Mouse (Mus musculus): Measurements from ENCODE around the gene Cabp2. TPM values are rescaled to one million over a fixed set of nuclear protein-coding genes. Genes with fewer than 3 reads are reported as not detected.

Gene Cabp2
- total and polyA plus RNA-seq, 3 experiments: not detected

GRCm38 (mm10) chr19:4083316-4083715, 1.9 kb downstream of the Cabp2 start:
- TF ChIP-seq CTCF (IDR thresholded peaks at IDR 0.05) (no peak), EP300 (IDR thresholded peaks at IDR 0.05; ENCODE audit: insufficient read depth, low read depth, low read length) (no peak)
- H3K79me2 ChIP-seq (replicated peaks; ENCODE audit: control insufficient read depth, insufficient read depth, low read length): no peaks in the 10 kb centered on the region
- no peak overlapping the region for H3K9ac ChIP-seq (ENCODE audit: low read depth, low read length)
- H3K4me3 ChIP-seq: no peak overlapping the region
- WGBS: 76% methylated on average over 7 of the region's 7 CpGs
- no peaks in the 10 kb centered on the region for H3K27me3 ChIP-seq (ENCODE audit: control insufficient read depth, insufficient read depth, low read length)
- no peaks in the 10 kb centered on the region for H3K4me1 ChIP-seq (ENCODE audit: control insufficient read depth, insufficient read depth, low read length)
- no peaks in the 10 kb centered on the region for H3K36me3 ChIP-seq (ENCODE audit: control insufficient read depth, insufficient read depth, low read length)
- no peak for DNase-seq
- intact Hi-C loops (cut with DNase I): no loop called here
- H3K27ac ChIP-seq: no peak overlapping the region

- Histone ChIP-seq H3K9ac (ENCODE audit: low read depth, low read length) (no peak overlapping the region), H3K79me2 (replicated peaks; ENCODE audit: control insufficient read depth, insufficient read depth, low read length) (no peaks in the 10 kb centered on the region), H3K4me3 (no peak overlapping the region), H3K27me3 (ENCODE audit: control insufficient read depth, insufficient read depth, low read length) (no peaks in the 10 kb centered on the region), H3K4me1 (ENCODE audit: control insufficient read depth, insufficient read depth, low read length) (no peaks in the 10 kb centered on the region), H3K27ac (no peak overlapping the region), H3K36me3 (ENCODE audit: control insufficient read depth, insufficient read depth, low read length) (no peaks in the 10 kb centered on the region)
- intact Hi-C loops (cut with DNase I): no loop called here
- TF ChIP-seq POLR2A (IDR thresholded peaks at IDR 0.05; ENCODE audit: insufficient read depth, low read depth, low read length): no peak
- TF ChIP-seq CTCF (IDR thresholded peaks at IDR 0.05): no peak
- TF ChIP-seq EP300 (IDR thresholded peaks at IDR 0.05; ENCODE audit: insufficient read depth, low read depth, low read length): no peak
- DNase-seq: no peak
- whole genome bisulfite sequencing: 60% methylated on average over 8 of the region's 8 CpGs
Measured at GRCm38 (mm10) chr19:4083826-4084225, 2.4 kb downstream of the Cabp2 start.

DNA sequence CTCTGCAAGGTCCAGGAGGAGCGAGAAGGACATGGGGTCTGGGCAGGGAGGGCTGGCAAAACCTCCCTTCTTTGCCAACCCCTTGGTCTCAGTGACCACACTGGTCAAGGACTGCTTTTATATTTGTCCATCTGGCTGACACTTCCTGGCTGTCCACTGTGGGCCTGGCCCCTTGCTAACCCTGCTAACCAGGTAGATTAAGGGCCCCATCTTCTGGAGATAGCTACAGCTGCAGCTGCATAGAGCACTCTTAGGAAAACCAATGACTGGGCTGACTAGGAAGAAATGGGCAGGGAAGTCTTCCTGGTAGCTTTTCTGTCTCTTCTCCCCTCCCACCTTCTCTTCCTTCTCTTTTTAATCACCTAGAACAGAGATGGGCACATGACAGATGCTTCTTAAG, 3.6 kb downstream of the Cabp2 start:
- intact Hi-C loops (cut with DNase I): no loop called here
- Histone ChIP-seq H3K27me3 (ENCODE audit: control insufficient read depth, insufficient read depth, low read length) (no peaks in the 10 kb centered on the region), H3K79me2 (replicated peaks; ENCODE audit: control insufficient read depth, insufficient read depth, low read length) (no peaks in the 10 kb centered on the region), H3K9ac (ENCODE audit: low read depth, low read length) (no peak overlapping the region), H3K36me3 (ENCODE audit: control insufficient read depth, insufficient read depth, low read length) (no peaks in the 10 kb centered on the region), H3K27ac (no peak overlapping the region), H3K4me3 (no peak overlapping the region), H3K4me1 (ENCODE audit: control insufficient read depth, insufficient read depth, low read length) (no peaks in the 10 kb centered on the region)
- no peak for DNase-seq
- 82% methylated on average over 1 of the region's 1 CpGs for WGBS
- TF ChIP-seq CTCF (IDR thresholded peaks at IDR 0.05) (peak; percentile 42), POLR2A (IDR thresholded peaks at IDR 0.05; ENCODE audit: insufficient read depth, low read depth, low read length) (no peak), EP300 (IDR thresholded peaks at IDR 0.05; ENCODE audit: insufficient read depth, low read depth, low read length) (no peak)

DNA sequence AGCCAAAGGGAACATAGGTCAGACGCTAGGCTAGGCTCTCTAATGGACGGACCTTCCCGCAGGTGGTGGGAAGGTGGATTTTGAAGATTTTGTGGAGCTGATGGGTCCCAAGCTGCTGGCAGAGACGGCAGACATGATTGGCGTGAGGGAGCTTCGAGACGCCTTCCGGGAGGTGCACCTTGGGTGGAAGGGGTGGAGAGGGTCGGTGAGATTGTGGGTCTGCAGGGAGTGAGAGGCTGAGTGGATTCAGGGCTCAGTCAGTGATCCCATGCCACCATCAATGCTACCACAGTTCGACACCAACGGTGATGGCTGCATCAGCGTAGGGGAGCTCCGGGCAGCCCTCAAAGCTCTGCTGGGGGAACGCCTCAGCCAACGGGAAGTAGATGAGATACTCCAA, 4.8 kb downstream of the Cabp2 start:
- Histone ChIP-seq H3K9ac (ENCODE audit: low read depth, low read length) (no peak overlapping the region), H3K27me3 (ENCODE audit: control insufficient read depth, insufficient read depth, low read length) (no peaks in the 10 kb centered on the region), H3K4me1 (ENCODE audit: control insufficient read depth, insufficient read depth, low read length) (no peaks in the 10 kb centered on the region), H3K27ac (no peak overlapping the region), H3K36me3 (ENCODE audit: control insufficient read depth, insufficient read depth, low read length) (no peaks in the 10 kb centered on the region), H3K79me2 (replicated peaks; ENCODE audit: control insufficient read depth, insufficient read depth, low read length) (no peaks in the 10 kb centered on the region), H3K4me3 (no peak overlapping the region)
- DNase-seq: no peak
- intact Hi-C loops (cut with DNase I): no loop called here
- TF ChIP-seq POLR2A (IDR thresholded peaks at IDR 0.05; ENCODE audit: insufficient read depth, low read depth, low read length) (no peak), EP300 (IDR thresholded peaks at IDR 0.05; ENCODE audit: insufficient read depth, low read depth, low read length) (no peak), CTCF (IDR thresholded peaks at IDR 0.05) (no peak)
- WGBS: 89% methylated on average over 15 of the region's 15 CpGs

GRCm38 (mm10) chr19:4087090-4087489, 5.7 kb downstream of the Cabp2 start:
- no peaks in the 10 kb centered on the region for H3K79me2 ChIP-seq (replicated peaks; ENCODE audit: control insufficient read depth, insufficient read depth, low read length)
- TF ChIP-seq POLR2A (IDR thresholded peaks at IDR 0.05; ENCODE audit: insufficient read depth, low read depth, low read length) (no peak), CTCF (IDR thresholded peaks at IDR 0.05) (no peak), EP300 (IDR thresholded peaks at IDR 0.05; ENCODE audit: insufficient read depth, low read depth, low read length) (no peak)
- intact Hi-C loops (cut with DNase I): no loop called here
- H3K36me3 ChIP-seq (ENCODE audit: control insufficient read depth, insufficient read depth, low read length): no peaks in the 10 kb centered on the region
- H3K4me1 ChIP-seq (ENCODE audit: control insufficient read depth, insufficient read depth, low read length): no peaks in the 10 kb centered on the region
- no peak overlapping the region for H3K4me3 ChIP-seq
- no peak overlapping the region for H3K27ac ChIP-seq
- no peaks in the 10 kb centered on the region for H3K27me3 ChIP-seq (ENCODE audit: control insufficient read depth, insufficient read depth, low read length)
- WGBS: 59% methylated on average over 5 of the region's 5 CpGs
- DNase-seq: no peak
- H3K9ac ChIP-seq (ENCODE audit: low read depth, low read length): no peak overlapping the region

DNA sequence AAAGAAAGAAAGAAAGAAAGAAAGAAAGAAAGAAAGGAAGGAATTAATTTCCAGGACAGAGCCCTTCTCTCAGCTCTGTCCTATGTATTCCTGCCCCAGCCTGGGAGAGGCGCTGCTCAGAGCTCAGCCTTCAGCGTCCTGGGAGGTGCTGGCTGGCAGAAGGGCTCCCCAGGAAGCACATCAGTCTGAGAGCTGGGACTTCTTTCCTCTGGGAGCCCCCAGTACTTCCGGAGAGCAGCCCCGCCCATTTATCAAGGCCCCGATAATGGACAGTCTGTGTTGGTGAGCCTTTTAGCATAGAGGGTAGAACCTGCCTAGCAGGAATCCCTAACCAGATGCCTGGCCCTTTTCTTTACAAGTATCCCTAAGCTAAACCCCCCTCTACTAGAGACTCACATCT, 6.8 kb downstream of the Cabp2 start:
- intact Hi-C loops (cut with DNase I): no loop called here
- WGBS: 24% methylated on average over 5 of the region's 5 CpGs

More for the DNA sequence above, 6.8 kb downstream of the Cabp2 start:
- TF ChIP-seq CTCF (IDR thresholded peaks at IDR 0.05) (no peak), EP300 (IDR thresholded peaks at IDR 0.05; ENCODE audit: insufficient read depth, low read depth, low read length) (no peak), POLR2A (IDR thresholded peaks at IDR 0.05; ENCODE audit: insufficient read depth, low read depth, low read length) (no peak)
- H3K27me3 ChIP-seq (ENCODE audit: control insufficient read depth, insufficient read depth, low read length): no peaks in the 10 kb centered on the region
- no peaks in the 10 kb centered on the region for H3K79me2 ChIP-seq (replicated peaks; ENCODE audit: control insufficient read depth, insufficient read depth, low read length)
- H3K27ac ChIP-seq: no peak overlapping the region
- H3K4me1 ChIP-seq (ENCODE audit: control insufficient read depth, insufficient read depth, low read length): no peaks in the 10 kb centered on the region
- H3K4me3 ChIP-seq: no peak overlapping the region
- no peak for DNase-seq
- no peak overlapping the region for H3K9ac ChIP-seq (ENCODE audit: low read depth, low read length)
- H3K36me3 ChIP-seq (ENCODE audit: control insufficient read depth, insufficient read depth, low read length): no peaks in the 10 kb centered on the region
